Mouse (Mus musculus) retina, postnatal 7 days (tissue): ENCODE measurements around the gene Dstyk.

ENCODE experiments used
- DNase-seq: peaks from one replicate; pipeline ENCODE4 v3.0.0-alpha.2; 2012; ENCODE audit warnings: low read depth, low spot score

Dstyk gene

DNA sequence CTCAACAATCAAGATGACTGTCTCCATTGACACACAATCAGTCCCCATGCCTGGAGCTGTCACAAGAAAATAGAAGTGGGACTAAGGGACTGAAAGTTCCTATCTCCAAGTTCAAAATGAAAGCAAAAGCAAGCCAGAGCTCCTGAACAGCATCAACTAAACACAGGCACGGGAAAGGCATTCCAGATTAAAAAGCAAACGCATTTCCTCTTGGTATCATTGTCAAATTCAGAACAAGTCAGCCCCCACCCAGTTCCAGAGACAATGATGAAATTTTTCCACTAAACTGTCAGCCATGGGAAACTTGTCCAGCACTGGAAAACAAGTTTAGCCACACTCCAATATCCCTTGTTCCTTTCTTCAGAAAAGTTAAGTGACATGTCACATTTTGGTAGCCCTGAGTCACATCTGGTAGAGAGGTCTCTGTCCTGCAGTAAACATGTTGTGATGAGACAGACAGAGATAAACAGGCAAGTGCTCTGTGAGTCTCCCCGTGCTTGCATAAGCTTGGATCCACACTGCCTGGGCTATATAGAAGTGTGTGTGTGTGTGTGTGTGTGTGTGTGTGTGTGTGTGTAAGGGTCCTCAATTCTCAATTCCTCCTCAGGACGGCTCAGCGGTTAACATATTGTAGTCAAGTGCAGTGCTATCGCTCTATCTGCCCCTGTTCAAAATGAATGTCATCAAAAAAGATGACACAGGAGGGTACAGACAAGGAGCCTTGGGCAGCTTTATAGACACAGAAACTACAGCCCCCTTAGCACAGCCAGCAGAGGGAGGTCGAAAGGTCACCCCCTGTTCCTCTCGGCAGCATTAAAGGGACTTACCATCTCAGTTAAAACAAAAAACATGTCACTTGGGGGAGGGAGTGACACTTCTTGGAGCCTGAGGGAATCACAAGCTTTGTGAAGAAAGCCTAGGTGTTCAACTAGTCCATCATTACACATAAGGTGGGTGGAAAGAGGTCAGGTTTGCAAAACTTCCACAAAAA, 28.2 kb upstream of the Dstyk start:
- no peak for DNase-seq

DNA sequence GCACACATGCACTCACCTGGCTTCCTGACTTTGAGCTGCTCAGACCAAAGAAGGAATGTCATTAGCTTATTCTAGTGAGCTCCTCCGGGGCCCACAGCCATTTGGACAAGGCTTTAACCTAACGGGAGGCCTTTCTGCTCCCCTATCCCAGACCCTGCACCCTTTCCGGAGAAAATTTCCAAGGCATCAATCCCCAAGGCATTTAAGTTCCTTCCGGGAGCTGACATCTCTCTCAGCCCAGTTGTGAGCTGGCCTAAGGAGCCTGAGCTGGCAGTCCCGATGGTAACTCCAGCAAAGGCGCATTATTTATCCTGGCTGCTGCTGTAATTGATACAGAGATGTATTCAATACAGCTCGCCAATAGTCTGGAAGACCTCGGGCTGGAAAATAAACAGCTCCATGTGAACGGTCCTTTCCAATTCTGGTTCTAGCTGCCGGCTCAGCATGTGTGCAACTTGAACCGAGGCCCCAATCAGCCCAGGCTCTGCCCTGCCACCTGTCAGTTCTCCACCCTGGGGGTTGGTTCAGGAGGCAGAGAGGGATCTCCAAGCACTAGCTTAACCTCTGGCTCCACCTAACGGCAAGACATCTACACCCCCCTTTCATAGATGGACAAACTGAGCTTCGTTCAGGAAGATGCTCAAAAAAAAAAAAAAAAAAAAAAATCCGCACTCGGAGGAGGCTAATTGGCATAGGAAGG, 27.3 kb upstream of the Dstyk start:
- no peak for DNase-seq

DNA sequence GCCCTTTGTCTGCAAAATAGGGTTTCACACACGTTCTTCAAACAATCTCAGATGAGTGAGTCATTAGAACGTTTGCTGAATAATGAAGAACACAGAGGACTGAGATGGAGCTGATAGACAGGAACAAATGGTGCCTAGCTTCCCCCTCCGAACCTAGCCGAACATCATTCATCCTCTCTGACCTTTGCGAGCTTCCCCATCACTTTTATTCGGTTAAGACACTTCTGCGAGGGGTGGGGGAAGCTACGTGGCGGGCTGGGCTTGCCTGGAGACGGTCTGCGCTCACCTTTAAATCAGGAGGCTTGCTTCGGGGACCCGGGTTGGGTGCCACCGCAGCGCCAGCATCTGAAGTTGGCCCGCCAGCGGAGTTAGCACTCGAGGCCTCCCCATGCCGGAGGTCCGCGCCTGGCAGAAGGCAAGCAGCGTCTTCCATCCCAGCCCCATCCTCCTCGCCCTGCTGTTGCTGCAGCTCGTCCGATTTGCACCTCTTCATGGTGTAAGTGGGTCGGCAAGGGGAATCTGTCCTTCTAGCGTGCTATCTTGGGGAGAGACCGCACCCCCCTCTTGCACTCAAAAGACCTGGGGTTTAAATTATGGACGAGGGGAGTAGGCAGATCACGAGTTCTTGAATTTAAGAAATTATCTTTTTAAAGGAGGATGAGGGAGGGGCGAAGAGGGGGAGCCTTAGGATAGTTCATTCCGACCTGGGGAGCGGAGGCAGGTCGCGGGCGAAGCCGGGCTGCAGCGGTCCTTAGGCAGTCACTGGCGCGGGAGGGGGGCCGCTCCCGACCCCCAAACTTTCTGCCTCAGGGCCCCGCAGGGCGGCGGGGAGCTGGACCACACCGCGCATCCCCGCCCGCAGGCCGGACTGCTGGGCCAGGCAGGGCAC, 26.4 kb upstream of the Dstyk start, which contains the start of gene Tmcc2:
Gene Tmcc2, minus strand, starts transcription at position 591 of the 889 bp plus-strand sequence.
- no peak for DNase-seq

DNA sequence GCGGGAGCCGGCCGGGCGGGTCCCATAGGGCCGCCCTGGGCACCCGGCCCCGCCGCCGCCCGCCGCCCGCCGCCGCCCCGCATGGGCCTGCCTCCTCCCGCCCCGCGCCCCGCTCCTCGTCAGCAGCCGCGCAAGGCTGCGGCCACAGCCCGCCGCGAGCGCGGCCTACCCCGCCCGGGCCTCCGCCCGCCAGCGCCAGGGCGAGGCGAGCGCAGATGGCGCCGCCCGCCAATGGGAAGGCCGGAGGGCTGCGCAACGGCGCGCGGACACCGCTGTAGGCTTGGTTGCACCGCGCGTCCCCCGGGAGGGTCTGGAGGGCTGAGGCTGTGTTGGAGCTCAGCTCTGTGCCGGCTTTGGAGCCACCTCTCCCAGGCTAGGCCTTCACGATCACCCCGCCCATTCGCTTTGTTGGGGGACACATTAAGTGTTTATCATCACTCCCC, 25.8 kb upstream of the Dstyk start:
- DNase-seq = peak; percentile 54

DNA sequence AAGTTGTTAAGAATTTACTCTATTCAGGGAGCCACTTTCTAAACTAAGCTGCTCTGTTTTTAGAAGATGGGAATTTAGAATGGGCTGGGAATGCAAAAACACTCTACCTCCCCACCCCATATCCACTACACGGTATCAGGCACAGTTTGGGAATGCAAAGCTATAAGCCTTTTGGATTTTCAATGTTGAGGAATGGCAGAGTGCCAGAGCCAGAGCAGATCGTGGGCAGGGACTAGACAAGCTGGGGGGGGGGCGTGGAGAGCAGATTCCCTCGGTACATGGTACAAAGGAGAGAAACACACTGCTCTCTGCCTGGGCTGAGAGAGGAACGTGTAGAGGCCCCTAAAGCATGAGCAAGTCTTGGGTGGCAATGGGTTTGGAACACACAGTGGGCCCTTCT, 24.5 kb upstream of the Dstyk start:
- DNase-seq = no peak

DNA sequence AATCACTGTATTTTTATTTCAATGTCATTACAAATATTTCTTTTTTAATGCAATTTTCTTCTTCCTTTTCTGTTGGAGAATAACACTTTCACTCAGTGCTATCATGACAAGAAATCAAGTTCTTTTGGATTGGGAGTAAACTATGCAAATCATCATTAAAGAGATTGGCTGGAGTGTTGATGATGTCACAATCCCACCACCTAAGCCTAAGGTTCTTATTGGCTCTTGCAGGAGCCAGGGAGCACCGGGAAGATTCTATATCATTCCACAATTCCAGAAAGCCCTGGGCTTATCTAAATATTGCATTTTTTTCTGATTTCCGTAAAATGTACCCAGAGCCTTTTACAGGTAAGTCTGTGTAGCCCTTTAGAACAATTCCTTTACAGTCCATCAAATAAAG, 20.6 kb upstream of the Dstyk start:
- no peak for DNase-seq

DNA sequence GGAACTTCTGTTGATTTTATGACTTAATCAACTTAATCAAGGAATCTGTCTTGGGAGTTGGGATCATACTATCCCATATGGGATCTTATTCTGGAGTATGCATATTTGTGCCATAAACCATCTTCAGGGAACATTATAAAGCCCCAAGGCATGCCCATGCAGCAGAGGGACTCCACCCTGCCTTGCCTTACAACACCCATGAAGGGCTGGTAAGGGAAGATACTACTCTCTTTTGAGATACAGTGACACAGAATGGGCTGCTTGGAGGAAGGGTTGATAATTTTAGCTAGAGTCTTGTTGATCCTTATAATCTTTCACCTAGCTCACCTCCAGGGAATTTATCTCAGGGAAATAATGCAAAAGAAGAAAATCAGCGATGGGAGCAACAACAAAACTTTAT, 16.8 kb upstream of the Dstyk start:
- DNase-seq = no peak

DNA sequence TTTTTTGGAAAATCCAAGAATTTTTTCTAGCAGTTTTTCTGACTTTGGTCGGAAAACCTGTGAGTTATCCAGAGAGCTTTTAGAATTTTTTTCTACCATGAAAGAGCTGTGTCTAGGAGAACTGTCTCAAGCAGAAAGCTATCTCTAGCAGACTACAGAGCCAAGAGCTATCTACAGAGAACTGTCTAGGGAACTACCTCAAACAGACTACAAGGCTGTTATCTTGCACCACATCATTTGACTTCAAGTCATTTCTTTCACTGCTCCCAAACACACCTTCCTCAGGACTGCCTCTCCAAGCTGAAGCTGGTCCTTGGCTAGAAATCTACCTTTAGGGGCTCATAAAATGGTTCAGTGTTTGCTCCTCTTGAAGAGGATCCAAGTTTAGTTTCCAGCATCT, 15.5 kb upstream of the Dstyk start:
- no peak for DNase-seq

DNA sequence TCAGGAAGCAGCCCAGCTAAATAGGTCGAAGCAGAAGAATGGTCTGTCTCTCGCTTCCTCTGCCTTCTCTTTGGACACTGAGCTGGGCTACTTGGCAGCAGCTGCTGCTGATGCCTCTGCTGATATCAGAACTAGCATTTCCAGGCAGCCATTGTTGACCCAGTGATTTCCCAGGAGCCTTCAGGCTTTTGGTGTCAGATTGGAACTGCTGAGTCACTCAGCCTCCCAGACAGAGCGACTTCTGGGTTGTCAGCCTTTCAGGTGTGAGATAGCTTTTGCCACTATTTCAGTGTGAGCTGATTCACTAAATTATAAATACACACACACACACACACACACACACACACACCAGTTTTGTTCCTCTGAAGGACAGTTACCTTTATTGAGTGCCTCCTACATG, 6.7 kb upstream of the Dstyk start:
- DNase-seq = no peak

DNA sequence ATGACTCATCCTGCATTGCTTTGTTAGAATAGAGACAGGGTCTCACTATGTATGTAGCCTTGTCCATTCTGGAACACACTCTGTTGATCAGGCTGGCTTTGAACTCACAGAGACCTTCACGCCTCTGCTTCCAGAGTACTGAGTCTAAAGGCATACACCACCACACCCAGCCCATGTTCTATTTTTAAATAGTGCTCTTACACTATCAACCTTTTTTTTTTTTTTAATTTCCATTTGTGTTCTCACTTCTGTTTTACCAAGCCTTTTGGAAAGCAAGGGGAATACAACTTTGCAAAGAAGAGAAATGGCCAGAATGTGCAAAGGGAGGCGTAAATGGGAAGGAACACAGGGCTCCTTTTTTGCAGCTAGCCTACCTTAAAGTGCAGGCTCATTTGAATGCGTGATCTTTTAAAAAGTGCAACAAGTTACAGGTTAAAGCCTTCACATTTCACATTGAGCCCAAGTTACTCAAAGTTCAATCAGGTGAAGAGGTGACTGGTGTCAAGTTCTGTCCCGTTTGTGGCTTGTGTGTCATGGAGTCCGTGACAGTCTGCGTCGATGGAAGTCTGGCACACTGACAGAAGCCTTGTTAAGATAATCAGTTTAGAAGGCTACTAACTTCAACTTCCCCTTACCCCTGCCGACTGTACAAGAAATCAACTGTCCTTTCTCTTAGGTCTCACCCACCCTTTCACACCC, 962 bp upstream of the Dstyk start:
- no peak for DNase-seq

DNA sequence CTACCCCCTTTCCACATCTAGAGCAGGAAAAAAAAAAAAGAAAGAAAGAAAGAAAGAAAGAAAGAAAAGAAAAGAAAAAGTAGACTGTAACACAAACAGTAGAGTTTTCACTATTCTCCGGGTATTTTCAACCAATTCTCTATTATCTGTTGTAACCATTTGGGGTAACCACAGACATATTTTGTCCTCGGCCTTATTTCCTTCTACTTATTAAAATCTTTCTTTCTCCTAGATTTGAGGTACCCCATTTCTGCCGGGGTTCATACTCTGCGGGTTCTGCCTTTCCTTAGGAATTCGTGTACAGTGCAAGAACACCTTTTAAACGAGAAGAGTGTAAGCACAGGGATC, 438 bp upstream of the Dstyk start:
- DNase-seq = no peak

DNA sequence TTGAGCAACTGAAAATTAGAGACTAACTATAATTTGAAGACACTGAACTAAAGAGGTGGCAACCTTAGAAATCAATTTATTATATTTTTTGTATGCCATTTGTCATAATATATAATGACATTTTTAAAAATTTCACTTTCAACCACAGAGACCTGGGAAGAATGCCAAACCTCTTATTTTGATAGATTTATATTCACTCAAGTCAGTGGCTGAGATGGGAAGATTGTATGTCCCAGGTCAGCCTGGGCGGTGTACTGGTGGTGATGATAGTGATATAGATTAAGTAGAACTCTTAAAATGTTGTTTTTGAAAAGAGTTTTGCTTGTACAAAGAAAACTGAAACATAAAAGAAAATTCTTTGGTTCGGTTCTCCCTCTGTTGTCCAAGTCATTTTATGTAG, 2.9 kb downstream of the Dstyk start:
- DNase-seq = no peak

DNA sequence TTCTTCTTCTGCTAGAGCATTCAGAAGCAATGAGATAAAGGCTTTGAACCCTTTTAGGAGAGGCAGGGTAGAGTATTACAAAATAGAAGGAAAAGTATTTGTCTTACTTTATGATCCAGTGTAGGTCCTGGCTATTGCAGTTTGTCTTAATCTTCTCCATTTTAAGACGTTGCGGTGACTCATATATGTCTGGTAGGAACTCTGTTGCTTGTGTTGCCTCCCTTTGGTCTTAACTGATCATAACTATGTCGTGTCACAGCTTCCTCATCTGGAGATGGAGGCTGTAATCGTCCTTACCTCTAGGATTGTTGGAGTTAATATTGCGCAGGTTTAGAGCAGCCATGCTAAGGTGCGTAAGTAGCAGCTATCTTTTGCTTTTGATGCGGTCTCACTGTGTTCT, 3.3 kb downstream of the Dstyk start:
- no peak for DNase-seq

DNA sequence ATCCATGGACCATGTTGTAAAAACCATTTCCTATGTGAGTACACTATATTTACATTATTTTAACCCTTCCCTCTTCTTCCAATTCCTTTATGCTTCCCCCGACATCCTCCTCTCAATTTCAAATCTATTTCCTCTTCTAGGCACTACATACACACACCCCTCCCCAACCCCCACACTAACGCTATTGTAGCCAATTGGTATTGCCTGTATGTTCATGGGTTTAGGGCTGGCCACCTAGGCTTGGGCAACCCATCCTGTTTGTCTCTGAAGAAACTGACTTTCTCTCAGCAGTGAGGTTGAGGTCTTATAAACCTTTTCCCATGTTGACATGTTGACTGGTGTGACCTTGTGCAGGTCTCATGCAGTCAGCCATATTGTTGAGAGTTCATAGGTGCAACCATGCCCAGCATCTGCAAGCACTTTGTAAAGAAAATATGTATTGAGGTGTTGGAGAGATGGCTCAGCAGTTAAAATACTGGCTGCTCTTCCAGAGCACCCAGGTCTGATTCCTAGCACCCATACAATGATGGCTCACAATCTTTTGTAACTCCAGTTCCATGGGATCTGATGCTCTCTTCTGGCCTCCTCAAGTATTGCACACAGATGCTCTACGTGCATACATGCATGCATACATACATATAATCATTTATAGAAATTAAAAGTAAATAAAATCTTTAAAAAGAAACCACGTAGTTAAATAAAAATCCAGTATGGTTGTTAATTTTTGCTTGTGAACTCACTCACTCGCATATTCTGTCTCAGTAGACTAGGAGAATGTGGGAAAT, 5.7 kb downstream of the Dstyk start:
- DNase-seq = no peak

DNA sequence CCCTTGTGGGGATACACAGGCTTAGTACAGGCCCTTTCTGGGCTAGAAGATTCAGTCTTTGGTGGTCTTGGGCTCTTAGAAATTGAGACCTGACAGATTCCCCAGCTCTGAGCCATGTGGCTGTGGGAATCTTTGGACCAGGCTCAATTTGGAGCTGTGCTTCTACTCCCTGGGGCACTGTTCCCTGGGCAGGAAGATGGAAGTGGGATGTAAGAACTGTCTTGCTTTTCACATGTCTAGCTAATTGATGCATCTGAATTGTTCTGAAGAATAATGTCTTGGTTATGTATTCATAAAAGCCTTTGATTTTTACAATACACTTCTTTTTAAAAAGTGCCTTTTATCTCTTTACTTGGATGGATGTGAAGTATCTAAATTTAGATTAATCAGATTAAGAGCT, 8.2 kb downstream of the Dstyk start:
- DNase-seq = no peak

DNA sequence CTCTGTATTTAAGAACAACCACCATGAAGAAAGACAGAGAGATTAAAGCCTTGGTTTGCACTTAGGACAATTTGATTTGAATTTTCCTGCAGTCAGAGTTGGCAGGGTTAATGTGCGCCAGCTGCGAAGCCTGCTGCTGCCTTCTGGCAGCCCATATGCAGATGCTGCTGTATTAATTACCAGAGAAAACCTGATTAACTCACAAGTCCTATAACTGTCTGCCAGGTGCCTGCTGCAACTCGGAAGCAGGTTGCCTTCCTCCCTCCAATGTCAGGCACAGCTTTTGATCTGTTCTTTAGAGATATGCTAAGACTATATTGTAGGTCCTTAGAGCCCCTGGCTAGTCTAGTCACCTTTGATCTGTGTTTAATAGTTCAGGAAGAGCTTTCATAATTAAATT, 13.5 kb downstream of the Dstyk start:
- no peak for DNase-seq

DNA sequence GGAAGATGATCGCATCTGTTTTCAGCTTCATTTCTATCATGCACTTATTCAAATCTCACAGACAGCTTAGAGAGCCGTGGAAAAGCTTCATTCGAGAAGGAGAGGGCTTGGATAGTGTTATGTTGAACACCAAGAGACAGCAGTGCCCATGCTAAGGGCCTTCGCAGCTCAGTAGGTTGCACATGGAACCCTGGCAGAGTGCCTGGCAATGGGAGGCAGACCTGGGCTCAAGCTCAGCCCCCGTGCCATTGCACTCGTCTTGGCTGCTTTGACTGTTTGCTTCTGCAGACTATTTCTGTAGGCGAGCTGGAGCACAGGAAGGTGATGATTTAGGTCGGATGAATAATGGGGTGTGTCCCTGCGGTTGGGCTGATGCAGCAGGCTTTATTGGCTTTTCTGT, 14.4 kb downstream of the Dstyk start:
- DNase-seq = no peak

DNA sequence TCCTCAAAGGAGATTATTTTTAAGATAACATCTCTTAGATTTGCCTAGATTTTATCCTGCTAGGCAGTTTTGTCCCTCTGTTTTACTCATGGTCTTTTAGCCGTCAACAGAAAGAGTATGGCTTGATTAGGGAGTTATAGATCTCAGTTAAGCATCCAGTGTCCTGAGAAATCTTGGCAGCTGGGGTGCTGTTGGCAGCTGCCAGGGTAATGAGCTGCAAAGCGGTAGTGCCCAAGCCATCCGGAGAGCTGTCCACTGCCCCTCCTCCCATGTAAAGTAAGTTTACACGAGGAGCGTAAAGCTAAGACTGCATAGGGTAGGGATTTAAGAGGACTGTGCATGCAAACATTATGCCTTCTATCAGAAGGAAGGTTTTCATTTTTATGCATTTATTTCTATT, 16.0 kb downstream of the Dstyk start:
- no peak for DNase-seq

DNA sequence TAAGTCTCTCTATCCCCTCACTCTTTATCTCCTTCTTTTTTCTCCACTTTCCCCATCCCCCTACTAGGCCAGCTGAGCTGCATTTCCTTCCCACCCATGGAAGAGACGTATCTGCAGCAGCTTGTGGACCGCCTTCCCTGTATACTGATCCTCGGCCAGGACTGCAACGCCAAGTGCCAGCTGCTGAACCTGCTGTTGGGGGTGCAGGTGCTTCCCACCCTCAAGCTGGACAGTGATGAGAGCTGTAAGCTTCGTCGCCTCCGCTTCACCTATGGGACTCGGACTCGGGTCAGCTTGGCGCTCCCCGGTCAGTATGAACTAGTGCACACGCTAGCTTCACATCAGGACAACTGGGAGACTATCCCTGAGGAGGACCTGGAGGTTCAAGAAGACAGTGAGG, 16.7 kb downstream of the Dstyk start:
- no peak for DNase-seq

DNA sequence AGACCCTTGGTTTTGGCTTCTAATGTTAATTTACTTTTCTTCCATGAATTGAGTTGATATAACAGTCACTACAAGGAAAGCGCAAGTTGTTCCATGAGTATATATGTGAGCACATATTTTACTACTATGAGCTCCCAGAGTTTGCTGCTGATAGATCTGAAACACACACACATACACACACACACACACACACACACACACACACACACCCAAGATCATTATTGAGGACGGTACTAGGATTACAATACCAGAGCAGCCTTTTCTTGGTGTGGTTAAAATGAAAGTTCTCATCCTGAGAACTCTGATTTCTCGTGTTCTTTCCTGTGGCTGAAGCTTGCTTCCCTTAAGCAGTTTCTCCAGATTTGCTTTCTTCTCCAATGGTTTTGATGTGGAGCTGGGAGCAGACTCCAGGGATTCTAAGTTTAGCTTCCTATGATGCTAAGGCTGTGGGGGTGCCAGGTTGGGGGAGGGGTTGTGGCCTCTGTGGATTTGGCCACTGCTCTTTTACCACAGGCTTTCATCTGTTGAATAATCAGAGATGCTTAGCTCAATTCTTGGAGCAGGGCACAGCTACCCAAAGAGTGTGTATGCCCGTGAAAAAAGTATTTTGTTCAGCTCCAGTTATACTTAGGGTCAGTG, 19.1 kb downstream of the Dstyk start:
- no peak for DNase-seq
